ENCODE assay signal across 9 mouse cellular contexts in genomic region chr4:102480830-102481484, GRCm38 (mm10).
DNase-seq lines count a peak whose midpoint lies in the region; ATAC-seq lines count a peak whose summit lies in the region.
"Had no signal": no experiment of that assay in that cellular context is flagged by ENCODE, and none has a peak within 500 bp of the region (broad histone marks: within the 10 kb centered on the region; RNA-seq: fewer than 3 reads in every experiment).

No protein-coding gene starts in this region.

- no peak overlapping the region for H3K4me3 ChIP-seq in kidney, embryonic 16.5 days (ENCODE audit: low read length)
- no peak overlapping the region for H3K4me3 ChIP-seq in forebrain, embryonic 16.5 days (replicated peaks; ENCODE audit: low read length)
- H3K4me3 ChIP-seq: liver, embryonic 13.5 days had no signal

- no peak overlapping the region for H3K27ac ChIP-seq in kidney, embryonic 16.5 days (ENCODE audit: low read length)
- no peak overlapping the region for H3K27ac ChIP-seq in forebrain, embryonic 16.5 days (ENCODE audit: low read length)
- H3K27ac ChIP-seq: liver, embryonic 13.5 days had no signal

- no peaks in the 10 kb centered on the region for H3K36me3 ChIP-seq in kidney, embryonic 16.5 days (ENCODE audit: insufficient read depth, low read length)
- H3K36me3 ChIP-seq in forebrain, embryonic 16.5 days (ENCODE audit: control insufficient read depth, insufficient read depth): no peaks in the 10 kb centered on the region
- H3K36me3 ChIP-seq: liver, embryonic 13.5 days had no signal

- H3K4me2 ChIP-seq in kidney, embryonic 16.5 days (replicated peaks; ENCODE audit: low read depth, low read length): no peak overlapping the region
- no peak overlapping the region for H3K4me2 ChIP-seq in forebrain, embryonic 16.5 days (ENCODE audit: low read length)
- H3K4me2 ChIP-seq: liver, embryonic 13.5 days had no signal

- H3K9me3 ChIP-seq in kidney, embryonic 16.5 days (ENCODE audit: low read length): no peaks in the 10 kb centered on the region
- no peaks in the 10 kb centered on the region for H3K9me3 ChIP-seq in forebrain, embryonic 16.5 days (ENCODE audit: control insufficient read depth, low read length)
- H3K9me3 ChIP-seq: liver, embryonic 13.5 days had no signal

- DNase-seq in kidney, adult 11 months: peak; percentile 21
- peak; percentile 38 for DNase-seq in left cerebral cortex, adult 11 months (ENCODE audit: low spot score)
- peak; percentile 71 for DNase-seq in retina, embryonic 14.5 days (ENCODE audit: low spot score)
- no peak for DNase-seq in T-cell, adult 2 months (ENCODE audit: low spot score)
- DNase-seq in spleen, postnatal 10 days (ENCODE audit: low spot score in 2 of 2): no peak
- DNase-seq: liver, embryonic 13.5 days had no signal

- 46% methylated on average over 6 of the region's 6 CpGs for WGBS in kidney, embryonic 16.5 days
- 58% methylated on average over 6 of the region's 6 CpGs for WGBS in forebrain, embryonic 16.5 days

- H3K27me3 ChIP-seq in kidney, embryonic 16.5 days (ENCODE audit: insufficient read depth, low read length): no peaks in the 10 kb centered on the region
- H3K27me3 ChIP-seq in forebrain, embryonic 16.5 days (replicated peaks; ENCODE audit: control insufficient read depth, insufficient read depth, low read length): no peaks in the 10 kb centered on the region
- H3K27me3 ChIP-seq: liver, embryonic 13.5 days had no signal

- no peak for ATAC-seq in kidney, embryonic 16.5 days (ENCODE audit: low FRiP score, low TSS enrichment)
- peak; percentile 71; the same call in 1 of the 2 replicates for ATAC-seq in cerebellum, adult (ENCODE audit: insufficient number of reproducible peaks, low FRiP score, low TSS enrichment)
- ATAC-seq in forebrain, embryonic 16.5 days: peak; percentile 44; the same call in 1 of the 2 replicates

- no peak overlapping the region for H3K9ac ChIP-seq in kidney, embryonic 16.5 days (replicated peaks; ENCODE audit: low read length)
- no peak overlapping the region for H3K9ac ChIP-seq in forebrain, embryonic 16.5 days (replicated peaks; ENCODE audit: low read depth, low read length)
- H3K9ac ChIP-seq: liver, embryonic 13.5 days had no signal

- 0 out of 2 replicates have a peak, but pooled peaks cover 6% of the 10 kb centered on the region for H3K4me1 ChIP-seq in kidney, embryonic 16.5 days (ENCODE audit: insufficient read depth, low read length)
- H3K4me1 ChIP-seq in forebrain, embryonic 16.5 days (replicated peaks; ENCODE audit: control insufficient read depth, insufficient read depth, low read length): peaks cover 1% of the 10 kb centered on the region; the same call in 1 of the 2 replicates
- H3K4me1 ChIP-seq: liver, embryonic 13.5 days had no signal

Comparison
In these comparisons a context has a peak if more than half of its experiments do, and no peak if none do; other contexts are left out.
1. DNase-seq: peak in kidney, adult 11 months (single experiment), left cerebral cortex, adult 11 months (single experiment) and retina, embryonic 14.5 days (single experiment); none in T-cell, adult 2 months (single experiment) and spleen, postnatal 10 days (0 of 2).